Mouse (Mus musculus) kidney, adult 2 months (tissue): ENCODE data around the gene Wbp2. TPM values are rescaled to one million over a fixed set of nuclear protein-coding genes. Genes with fewer than 3 reads are reported as not detected.

ENCODE experiments used
- DNase-seq: peaks from one replicate; pipeline ENCODE4 v3.0.0; 2021
- H3K27ac ChIP-seq: fragments of 200-500 bp; 2 replicates; pipeline ENCODE4 v1.5.1; 2012; ENCODE audit warnings: low read depth, low read length, control low read depth, inconsistent platforms; ENCODE audit not compliant: insufficient read depth
- H3K27me3 ChIP-seq: fragments of 200-500 bp; replicated peaks from 2 replicates; pipeline ENCODE4 v1.6.1; 2012; ENCODE audit warnings: mild to moderate bottlenecking, moderate library complexity, low read length, inconsistent platforms; ENCODE audit not compliant: control insufficient read depth, insufficient read depth
- H3K36me3 ChIP-seq: fragments of 200-500 bp; 2 replicates; pipeline ENCODE4 v1.6.1; 2012; ENCODE audit warnings: mild to moderate bottlenecking, moderate library complexity, low read length, inconsistent platforms; ENCODE audit not compliant: control insufficient read depth, insufficient read depth
- H3K4me1 ChIP-seq: fragments of 200-500 bp; 2 replicates; pipeline ENCODE4 v1.6.1; 2011; ENCODE audit warnings: low read length; ENCODE audit not compliant: control insufficient read depth, insufficient read depth
- H3K4me3 ChIP-seq: fragments of 200-500 bp; 2 replicates; pipeline ENCODE4 v1.5.1; 2011; ENCODE audit warnings: mild to moderate bottlenecking, low read depth, low read length, control low read depth; ENCODE audit not compliant: insufficient read depth
- CTCF ChIP-seq: fragments of 200-500 bp; conservative IDR thresholded peaks from 2 replicates; pipeline ENCODE4 v1.5.1; 2011; ENCODE audit warnings: low read depth, mild to moderate bottlenecking, control low read depth, low read length, moderate library complexity, mixed read lengths; ENCODE audit not compliant: insufficient read depth, insufficient read length
- POLR2A ChIP-seq: fragments of 200-500 bp; IDR thresholded peaks from one replicate; pipeline ENCODE4 v1.6.1; 2011; ENCODE audit warnings: low read depth, low read length, control low read depth
- WGBS: fragments of 180-500 bp; shearing (Covaris S2); methylation state at CpG from one replicate; pipeline ENCODE4 v1.1.7; 2018; 5-methylcytosine and 5-hydroxymethylcytosine counted together
- polyA plus RNA-seq: library from polyadenylated mRNA; depleted of rRNA; stranded (reverse); fragments of >200 nt; gene quantifications from 2 replicates; pipeline ENCODE4 v1.2.3, GENCODE M21; 2012; rRNA removed

Wbp2 gene
- polyA plus RNA-seq = 391 and 392 TPM in 2 replicates

DNA sequence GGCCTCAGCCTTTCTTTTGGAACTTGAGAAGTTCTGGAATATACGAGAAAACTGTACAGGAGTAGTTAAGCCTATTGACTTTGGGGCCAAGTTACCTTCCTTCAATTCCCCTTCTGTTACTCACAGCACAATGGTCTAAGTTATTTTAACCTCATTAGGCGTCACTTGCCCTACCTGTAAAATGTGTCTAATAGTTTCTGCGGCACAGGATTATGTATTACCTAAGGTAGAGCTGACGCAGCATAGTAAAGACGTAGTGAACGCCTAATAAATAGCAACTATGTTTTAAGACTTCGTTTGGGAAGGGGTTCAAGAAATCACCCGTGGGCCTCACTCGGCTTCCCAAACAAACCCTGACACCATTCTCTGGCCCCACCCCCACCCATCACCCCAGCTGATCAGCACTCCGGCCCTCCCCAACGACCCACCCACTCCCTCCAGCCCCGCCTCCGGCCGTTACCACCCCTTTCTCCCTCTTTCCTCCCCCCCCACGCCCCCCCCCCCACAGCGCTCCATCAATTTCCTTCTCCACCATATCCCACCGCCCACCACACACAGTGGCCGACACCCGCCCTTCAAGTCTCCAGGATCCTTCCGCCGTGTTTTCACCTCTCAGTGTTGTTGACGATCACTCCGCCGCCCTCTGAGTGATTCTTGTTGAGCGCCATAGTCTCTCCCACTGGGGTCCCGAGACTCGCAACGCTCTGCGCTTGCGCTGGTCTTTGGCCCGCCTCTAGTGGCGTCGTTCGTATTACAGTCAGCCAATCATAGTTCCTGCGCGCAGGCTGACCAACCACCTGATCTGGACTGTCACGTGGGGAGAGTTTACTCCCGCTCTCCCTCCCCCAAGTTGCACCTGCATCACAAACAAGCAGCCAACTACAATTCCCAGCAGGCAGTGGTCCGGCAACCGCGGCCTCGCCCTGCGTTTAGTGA lies at the start of gene Wbp2:
Gene Wbp2 (minus strand): TSS at position 738 of the 936 bp plus-strand sequence.
- TF ChIP-seq CTCF = no peak
- TF ChIP-seq POLR2A = peak; percentile 81
- H3K4me1 ChIP-seq = peaks cover 11% of the 10 kb centered on the region
- peak; percentile 100 for DNase-seq
- H3K36me3 ChIP-seq = peaks cover 3% of the 10 kb centered on the region
- 2% methylated on average over 39 of the region's 43 CpGs for WGBS
- H3K4me3 ChIP-seq = peak within 1 kb of the TSS; percentile 96
- peak within 1 kb of the TSS; percentile 98 for H3K27ac ChIP-seq
- H3K27me3 ChIP-seq = no peaks in the 10 kb centered on the region

- Histone ChIP-seq H3K4me1 (peaks cover 17% of the 10 kb centered on the region), H3K27me3 (no peaks in the 10 kb centered on the region), H3K27ac (no peak overlapping the region), H3K36me3 (no peaks in the 10 kb centered on the region), H3K4me3 (no peak overlapping the region)
- WGBS = 82% methylated on average over 10 of the region's 10 CpGs
- no peak for DNase-seq
- no peak for TF ChIP-seq CTCF
- no peak for TF ChIP-seq POLR2A
These were observed 47.4 kb upstream of the Wbp2 start for GRCm38 (mm10) chr11:116134171-116134570.

DNA sequence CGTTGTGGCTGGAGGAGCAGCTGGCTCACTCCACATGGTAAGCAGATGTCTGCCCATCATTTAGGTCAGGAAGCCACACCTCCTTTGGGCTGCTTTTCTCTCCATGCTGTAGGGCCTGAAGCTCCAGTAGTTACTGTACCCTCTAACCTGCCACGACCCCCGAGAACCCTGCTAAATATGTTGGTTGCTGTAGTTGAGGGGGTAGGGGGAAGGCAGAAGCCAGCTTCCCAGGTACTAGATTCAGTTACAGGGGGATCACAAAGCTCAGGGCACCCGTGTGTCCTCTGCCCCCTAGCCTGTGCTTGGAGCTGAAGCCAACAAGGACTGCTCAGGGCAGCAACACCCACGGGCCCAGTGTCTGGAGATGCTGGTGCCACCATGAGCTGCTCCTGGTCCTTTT lies 46.7 kb upstream of the Wbp2 start:
- Histone ChIP-seq H3K27me3 (no peaks in the 10 kb centered on the region), H3K4me1 (peaks cover 15% of the 10 kb centered on the region), H3K4me3 (no peak overlapping the region), H3K27ac (no peak overlapping the region), H3K36me3 (no peaks in the 10 kb centered on the region)
- WGBS = 70% methylated on average over 5 of the region's 5 CpGs
- no peak for DNase-seq
- TF ChIP-seq CTCF (no peak), POLR2A (no peak)

DNA sequence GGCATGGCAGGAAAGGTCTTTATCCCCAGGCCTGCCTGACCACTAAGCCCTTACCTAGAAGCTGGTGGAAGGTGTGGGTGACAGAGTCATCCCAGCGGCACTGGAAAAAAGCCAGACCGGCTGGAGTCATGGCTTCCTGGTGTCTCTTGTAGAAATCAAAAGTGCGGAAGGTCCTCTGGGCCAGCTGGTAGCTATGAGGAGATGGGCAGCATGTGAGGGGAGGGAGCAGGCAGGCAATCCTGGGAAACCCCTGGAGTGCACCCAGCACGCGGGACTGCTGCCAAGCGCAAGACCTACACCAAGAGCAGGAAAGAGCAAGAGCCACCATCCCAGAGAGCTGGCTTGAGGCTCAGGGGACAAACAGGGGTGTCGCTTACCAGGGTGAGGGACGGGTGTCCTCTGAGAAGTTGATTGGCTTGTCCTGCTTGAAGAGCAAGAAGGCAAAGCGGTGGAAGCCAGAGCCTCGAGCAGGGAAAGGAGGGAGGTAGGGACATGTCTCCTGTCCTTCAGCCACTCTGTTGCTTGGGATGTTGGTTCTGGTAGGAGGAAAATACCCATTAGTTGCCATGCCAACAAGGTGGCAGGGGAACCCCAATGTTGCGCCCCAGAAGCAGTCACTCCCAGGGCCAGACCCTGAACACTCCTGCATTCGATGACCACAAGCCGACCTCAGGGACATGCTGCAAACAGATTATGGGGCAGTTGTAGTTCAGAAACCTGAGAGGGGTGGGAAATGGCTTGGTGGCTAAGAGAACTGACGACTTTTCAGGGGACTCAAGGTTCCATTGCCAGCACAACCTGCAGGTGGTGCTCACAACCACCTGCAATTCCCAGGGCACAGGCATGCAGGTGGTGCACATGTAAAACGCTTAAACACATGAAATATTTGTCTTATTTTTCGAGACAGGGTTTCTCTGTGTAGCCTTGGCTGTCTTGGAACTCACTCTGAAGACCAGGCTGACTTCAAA lies 45.9 kb upstream of the Wbp2 start:
- WGBS = 67% methylated on average over 16 of the region's 16 CpGs
- Histone ChIP-seq H3K27me3 (no peaks in the 10 kb centered on the region), H3K36me3 (no peaks in the 10 kb centered on the region), H3K27ac (no peak overlapping the region), H3K4me1 (peaks cover 19% of the 10 kb centered on the region), H3K4me3 (no peak overlapping the region)
- no peak for TF ChIP-seq POLR2A
- peak; percentile 58; the same call in 1 of the 2 replicates for TF ChIP-seq CTCF
- peak; percentile 56 for DNase-seq

GRCm38 (mm10) chr11:116131349-116132170 lies 44.8 kb upstream of the Wbp2 start:
- Histone ChIP-seq H3K4me1 (peaks cover 27% of the 10 kb centered on the region), H3K27ac (peak overlapping the region; percentile 92), H3K27me3 (no peaks in the 10 kb centered on the region), H3K36me3 (no peaks in the 10 kb centered on the region), H3K4me3 (peak overlapping the region; percentile 71; the same call in 1 of the 2 replicates)
- DNase-seq = peak; percentile 35
- 68% methylated on average over 15 of the region's 15 CpGs for WGBS
- no peak for TF ChIP-seq POLR2A

GRCm38 (mm10) chr11:116130488-116131205 lies 43.9 kb upstream of the Wbp2 start, which contains the start of gene Trim65:
Gene Trim65, minus strand, starts transcription at chr11:116131128.
- Histone ChIP-seq H3K4me1 (peaks cover 27% of the 10 kb centered on the region), H3K27ac (peak within 1 kb of the TSS; percentile 92), H3K36me3 (peaks cover 3% of the 10 kb centered on the region), H3K4me3 (peak within 1 kb of the TSS; percentile 71), H3K27me3 (no peaks in the 10 kb centered on the region)
- TF ChIP-seq POLR2A (peak; percentile 82), CTCF (peak; percentile 91)
- peak; percentile 95 for DNase-seq
- WGBS = under 1% methylated on average over 69 of the region's 69 CpGs
